Mouse (Mus musculus) liver, embryonic 14.5 days (tissue): ENCODE results near the gene Hnrnpa1. TPM values are rescaled to one million over a fixed set of nuclear protein-coding genes. Genes with fewer than 3 reads are reported as not detected.
A peak's percentile ranks its signal among the peaks of the same experiment; 100 is the strongest.
"Not testable (repeated sequence)": the region's sequence is repeated elsewhere in the genome, so short reads cannot be mapped to it uniquely, and the experiment has no call there.

Source experiments
- ATAC-seq: fragments of 200-750 bp; cut with Nextera tagmentation; 2 replicates; pipeline ENCODE4 v1.8.0; 2017; ENCODE audit warnings: moderate number of reproducible peaks, mild to moderate bottlenecking, moderate library complexity; ENCODE audit not compliant: insufficient read depth
- DNase-seq, 3 experiments: peaks; one replicate each; pipeline ENCODE4 v3.0.0-alpha.2; 2012 to 2013; ENCODE audit warnings: low read depth in 3 of 3, low spot score in 3 of 3
- H3K27ac ChIP-seq: fragments of 300-500 bp; sonication (generic); 2 replicates; pipeline ENCODE4 v1.5.1; 2014; ENCODE audit warnings: moderate library complexity, mild to moderate bottlenecking, control low read depth, inconsistent platforms
- H3K27me3 ChIP-seq: fragments of 300-500 bp; sonication (generic); 2 replicates; pipeline ENCODE4 v1.6.1; 2014; ENCODE audit warnings: mild to moderate bottlenecking, low read length, moderate library complexity; ENCODE audit not compliant: control insufficient read depth, insufficient read depth
- H3K36me3 ChIP-seq: fragments of 300-500 bp; sonication (generic); replicated peaks from 2 replicates; pipeline ENCODE4 v1.6.1; 2014; ENCODE audit warnings: low read depth; ENCODE audit not compliant: control insufficient read depth, insufficient read depth
- H3K4me1 ChIP-seq, 2 experiments: fragments of 200-500 bp in 1 of 2; fragments of 300-500 bp in 1 of 2; sonication (generic) in 1 of 2; replicated peaks; 2 replicates each; pipeline ENCODE4 v1.6.1; 2012 to 2014; ENCODE audit warnings: antibody characterized with exemption in 1 of 2, inconsistent platforms in 1 of 2, low read length in 1 of 2; ENCODE audit not compliant: control insufficient read depth in 2 of 2, insufficient read depth in 2 of 2
- H3K4me2 ChIP-seq: fragments of 300-500 bp; sonication (generic); 2 replicates; pipeline ENCODE4 v1.6.1; 2014; ENCODE audit warnings: low read depth, mild to moderate bottlenecking, control low read depth, moderate library complexity
- H3K4me3 ChIP-seq, 2 experiments: fragments of 200-500 bp in 1 of 2; fragments of 300-500 bp in 1 of 2; sonication (generic) in 1 of 2; 2 replicates each; pipeline ENCODE4 v1.5.1; 2012 to 2014; ENCODE audit warnings: low read depth in 2 of 2, low read length in 2 of 2, mild to moderate bottlenecking in 2 of 2, control low read depth in 1 of 2, inconsistent platforms in 1 of 2, moderate library complexity in 1 of 2; ENCODE audit not compliant: insufficient read depth in 1 of 2
- H3K9ac ChIP-seq: fragments of 300-500 bp; sonication (generic); replicated peaks from 2 replicates; pipeline ENCODE4 v1.6.1; 2014; ENCODE audit warnings: mild to moderate bottlenecking, control low read depth, moderate library complexity
- H3K9me3 ChIP-seq: fragments of 300-500 bp; sonication (generic); 2 replicates; pipeline ENCODE4 v1.6.1; 2016; ENCODE audit warnings: low read length, mixed read lengths; ENCODE audit not compliant: control insufficient read depth
- CTCF ChIP-seq: IDR thresholded peaks from 2 replicates; pipeline ENCODE4 v1.5.1; 2016; ENCODE audit warnings: antibody characterized with exemption, low read depth, control low read depth
- EP300 ChIP-seq: IDR thresholded peaks from 2 replicates; pipeline ENCODE4 v1.6.1; 2016; ENCODE audit warnings: antibody characterized with exemption, low read depth
- WGBS: fragments of 180-500 bp; shearing (Covaris S2); extraction: QIAGEN DNeasy Blood & Tissue Kit; methylation state at CpG from one replicate; pipeline ENCODE4 v1.1.7; 2014; ENCODE audit not compliant: insufficient replicate concordance; 5-methylcytosine and 5-hydroxymethylcytosine counted together
- polyA plus RNA-seq, 2 experiments: library from polyadenylated mRNA; depleted of rRNA in 1 of 2; stranded (reverse) in 1 of 2; unstranded in 1 of 2; fragments of >200 nt; fragmentation: Nextera tagmentation in 1 of 2; extraction: Ambion mirVana in 1 of 2; gene quantifications; 2 replicates each; pipeline versions ENCODE4 v1.2.1 to v1.2.3; 2012 to 2014

Hnrnpa1 gene
- polyA plus RNA-seq, 2 experiments: 240 to 510 TPM

DNA sequence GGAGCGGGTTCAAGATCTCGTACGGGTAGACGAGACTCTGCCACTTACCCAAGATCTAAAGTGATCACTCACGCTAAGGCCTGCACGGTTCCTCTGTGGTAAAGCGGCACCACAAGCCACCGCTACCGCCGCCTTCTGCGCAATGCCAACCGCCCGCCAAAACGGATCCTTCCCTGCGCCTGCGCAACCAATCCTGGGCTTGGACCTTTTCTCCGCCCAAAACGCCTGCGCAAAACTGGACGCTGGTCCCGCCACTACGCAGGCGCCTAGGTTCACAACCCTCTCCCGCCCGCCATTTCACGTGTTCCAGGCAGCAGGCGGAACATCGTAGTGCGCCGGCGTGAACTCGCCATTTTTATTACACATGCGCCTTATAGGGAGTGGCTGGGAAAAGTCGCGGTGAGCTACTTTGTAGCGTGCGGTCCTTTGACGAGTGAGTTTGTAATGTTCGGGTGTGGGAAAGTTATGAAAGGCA is 510 bp upstream of the Hnrnpa1 start, which contains the start of gene Cbx5:
Gene Cbx5 (minus strand): TSS at position 132 of the 475 bp plus-strand sequence.
- under 1% methylated on average over 39 of the region's 39 CpGs for WGBS
- Histone ChIP-seq H3K27ac (peak within 1 kb of the TSS; percentile 90), H3K4me3 (peak within 1 kb of the TSS; percentile 82 to 95), H3K4me1 (peaks cover 4 to 15% of the 10 kb centered on the region in 2 experiments; a peak in 3 of 4 replicates), H3K36me3 (peaks cover 51% of the 10 kb centered on the region), H3K27me3 (no peaks in the 10 kb centered on the region), H3K4me2 (peak within 1 kb of the TSS; percentile 71), H3K9ac (peak within 1 kb of the TSS; percentile 88), H3K9me3 (no peaks in the 10 kb centered on the region)
- TF ChIP-seq EP300 (0 out of 2 replicates have a peak, but pooled peaks have one; percentile 16), CTCF (peak; percentile 36)
- ATAC-seq: peak; percentile 81
- peak; percentile 87 to 90 (median 89) for DNase-seq

DNA sequence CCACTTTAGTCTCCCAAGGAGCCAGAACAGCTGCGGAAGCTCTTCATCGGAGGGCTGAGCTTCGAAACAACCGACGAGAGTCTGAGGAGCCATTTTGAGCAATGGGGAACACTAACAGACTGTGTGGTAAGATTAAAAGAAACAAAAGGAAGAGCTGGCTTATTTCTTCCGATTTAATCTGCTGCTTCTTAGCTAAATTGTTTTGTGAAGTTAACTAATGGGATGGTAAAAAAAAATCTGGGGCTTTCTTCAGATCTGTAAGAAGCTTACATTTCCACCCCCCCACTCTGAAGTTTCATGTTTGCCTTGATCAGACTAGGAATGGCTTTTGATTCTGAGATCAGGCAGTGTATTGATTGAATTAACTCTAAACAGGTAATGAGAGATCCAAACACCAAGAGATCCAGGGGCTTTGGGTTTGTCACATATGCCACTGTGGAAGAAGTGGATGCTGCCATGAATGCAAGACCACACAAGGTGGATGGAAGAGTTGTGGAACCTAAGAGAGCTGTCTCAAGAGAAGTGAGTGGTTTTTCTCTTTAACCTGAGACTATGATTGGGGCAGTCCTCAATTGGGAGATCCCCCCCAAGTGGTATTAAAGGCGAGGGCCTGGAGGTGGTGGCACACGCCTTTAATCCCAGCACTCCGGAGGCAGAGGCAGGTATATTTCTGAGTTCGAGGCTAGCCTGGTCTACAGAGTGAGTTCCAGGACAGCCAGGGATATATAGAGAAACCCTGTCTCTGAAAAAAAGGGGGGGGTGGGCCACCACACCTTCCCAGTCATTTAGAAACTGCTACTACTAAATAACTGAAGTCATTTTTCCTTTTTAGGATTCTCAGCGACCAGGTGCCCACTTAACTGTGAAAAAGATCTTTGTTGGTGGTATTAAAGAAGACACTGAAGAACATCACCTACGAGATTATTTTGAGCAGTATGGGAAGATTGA is 1.1 kb downstream of the Hnrnpa1 start:
- 1% methylated on average over 12 of the region's 12 CpGs for WGBS
- Histone ChIP-seq H3K4me3 (peak overlapping the region; percentile 82 to 95), H3K27ac (peak overlapping the region; percentile 79), H3K4me2 (peak overlapping the region; percentile 71), H3K36me3 (peaks cover 52% of the 10 kb centered on the region), H3K9ac (peak overlapping the region; percentile 88), H3K4me1 (peaks cover 11 to 22% of the 10 kb centered on the region in 2 experiments)
- not testable (repeated sequence) for H3K9me3 ChIP-seq, H3K27me3 ChIP-seq, DNase-seq, ATAC-seq

DNA sequence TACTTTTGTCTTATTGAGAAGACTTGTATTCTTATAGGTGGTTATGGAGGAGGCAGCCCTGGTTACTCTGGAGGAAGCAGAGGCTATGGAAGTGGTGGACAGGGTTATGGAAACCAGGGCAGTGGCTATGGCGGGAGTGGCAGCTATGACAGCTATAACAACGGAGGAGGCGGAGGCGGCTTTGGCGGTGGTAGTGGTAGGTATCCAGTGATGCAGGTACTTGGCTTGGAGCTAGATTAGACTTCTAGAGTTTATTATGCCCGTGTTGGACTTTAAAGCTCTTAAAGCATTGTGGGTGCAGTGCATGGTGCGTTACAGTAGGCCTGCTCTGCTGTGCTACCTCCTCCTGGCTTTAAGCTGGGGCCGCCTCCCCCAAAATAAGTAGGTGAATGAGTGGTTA is 2.7 kb downstream of the Hnrnpa1 start:
- TF ChIP-seq EP300: no peak
- TF ChIP-seq CTCF: no peak
- Histone ChIP-seq H3K36me3 (peaks cover 66% of the 10 kb centered on the region), H3K9ac (peak overlapping the region; percentile 88), H3K4me2 (peak overlapping the region; percentile 71), H3K9me3 (no peaks in the 10 kb centered on the region), H3K27ac (peak overlapping the region; percentile 40), H3K4me3 (peak overlapping the region; percentile 82 to 95), H3K27me3 (no peaks in the 10 kb centered on the region), H3K4me1 (peaks cover 11 to 18% of the 10 kb centered on the region in 2 experiments)
- ATAC-seq: no peak
- WGBS: 33% methylated on average over 8 of the region's 8 CpGs
- no peak for DNase-seq

DNA sequence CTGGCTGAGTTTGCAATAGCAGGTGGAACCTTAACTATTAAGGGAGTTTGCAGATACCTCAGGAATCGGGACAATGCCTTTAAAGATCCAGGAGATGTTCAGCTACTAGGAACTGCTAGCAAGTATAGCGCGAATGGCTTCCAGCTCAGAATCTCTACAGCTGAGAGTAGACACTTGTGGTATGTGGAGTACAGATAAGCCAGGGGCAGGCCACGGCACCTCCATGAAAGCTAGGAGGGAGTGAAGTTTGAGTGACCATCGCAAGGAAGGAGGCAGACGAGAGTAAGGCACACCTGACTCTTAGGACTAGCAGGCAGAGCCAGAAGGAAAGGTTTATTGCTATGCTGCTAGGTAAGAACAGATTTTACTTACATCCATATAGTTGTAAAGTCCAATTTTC is 5.4 kb downstream of the Hnrnpa1 start:
- Histone ChIP-seq H3K9me3 (no peaks in the 10 kb centered on the region), H3K9ac (no peak overlapping the region; the same call in 1 of the 2 replicates), H3K4me3 (peak overlapping the region in 1 of 2 experiments; percentile 22; a peak in 2 of 4 replicates), H3K4me1 (peaks cover 15 to 22% of the 10 kb centered on the region in 2 experiments), H3K36me3 (peaks cover 92% of the 10 kb centered on the region), H3K27me3 (no peaks in the 10 kb centered on the region), H3K27ac (peak overlapping the region; percentile 35), H3K4me2 (peak overlapping the region; percentile 61)
- DNase-seq: no peak
- TF ChIP-seq CTCF (no peak), EP300 (peak; percentile 23; the same call in 1 of the 2 replicates)
- ATAC-seq: peak; percentile 42
- 31% methylated on average over 6 of the region's 6 CpGs for WGBS
